ENCODE assay signal across 19 mouse cellular contexts in genomic region chr2:181462604-181463003, GRCm38 (mm10). TPM values are rescaled to one million over a fixed set of nuclear protein-coding genes. Genes with fewer than 3 reads are reported as not detected.
DNase-seq lines count a peak whose midpoint lies in the region; ATAC-seq and TF ChIP-seq lines count a peak whose summit lies in the region.
"Had no signal": no experiment of that assay in that cellular context is flagged by ENCODE, and none has a peak within 500 bp of the region (broad histone marks: within the 10 kb centered on the region; RNA-seq: fewer than 3 reads in every experiment).

No protein-coding gene starts in this region.

- H3K36me3 ChIP-seq in heart, embryonic 13.5 days = no peaks in the 10 kb centered on the region
- no peaks in the 10 kb centered on the region for H3K36me3 ChIP-seq in kidney, embryonic 16.5 days (ENCODE audit: insufficient read depth, low read length)
- no peaks in the 10 kb centered on the region for H3K36me3 ChIP-seq in testis, adult 2 months (ENCODE audit: control insufficient read depth, insufficient read depth, low read length)
- H3K36me3 ChIP-seq: forebrain, embryonic 15.5 days; neural tube, embryonic 13.5 days had no signal

- H3K27ac ChIP-seq in heart, embryonic 13.5 days (replicated peaks) = no peak overlapping the region
- H3K27ac ChIP-seq in kidney, embryonic 16.5 days (ENCODE audit: low read length) = no peak overlapping the region
- H3K27ac ChIP-seq in testis, adult 2 months (ENCODE audit: control insufficient read depth, insufficient read depth, low read depth, low read length) = no peak overlapping the region
- H3K27ac ChIP-seq: forebrain, embryonic 15.5 days; neural tube, embryonic 13.5 days had no signal

- peak overlapping the region; percentile 53 for H3K4me2 ChIP-seq in heart, embryonic 13.5 days
- H3K4me2 ChIP-seq in kidney, embryonic 16.5 days (replicated peaks; ENCODE audit: low read depth, low read length) = peak overlapping the region; percentile 22; the same call in 1 of the 2 replicates

- TF ChIP-seq CTCF in testis, adult 2 months (IDR thresholded peaks at IDR 0.05; ENCODE audit: control insufficient read depth, insufficient read depth, insufficient replicate concordance, low read depth, low read length) = no peak

- H3K4me3 ChIP-seq in heart, embryonic 13.5 days = peak overlapping the region; percentile 21; the same call in 1 of the 2 replicates
- no peak overlapping the region for H3K4me3 ChIP-seq in kidney, embryonic 16.5 days (ENCODE audit: low read length)
- peak overlapping the region; percentile 44 for H3K4me3 ChIP-seq in testis, adult 2 months (ENCODE audit: control insufficient read depth, low read depth, low read length)
- H3K4me3 ChIP-seq: forebrain, embryonic 15.5 days; neural tube, embryonic 13.5 days had no signal

- peak; percentile 39 to 51 for DNase-seq in cerebellum, adult 18-20 months
- no peak for DNase-seq in cerebellum, adult 11 months
- DNase-seq in heart, postnatal 14 days = no peak
- no peak for DNase-seq in kidney, adult 9 months
- DNase-seq in testis, postnatal 14 days (ENCODE audit: low spot score) = no peak
- DNase-seq: thymus, adult 18-20 months had no signal

- H3K9ac ChIP-seq in heart, embryonic 13.5 days = peak overlapping the region; percentile 50; the same call in 1 of the 2 replicates
- 0 out of 2 replicates have a peak overlapping the region, but pooled peaks have one; percentile 15 for H3K9ac ChIP-seq in kidney, embryonic 16.5 days (replicated peaks; ENCODE audit: low read length)
- H3K9ac ChIP-seq: forebrain, embryonic 15.5 days; neural tube, embryonic 13.5 days had no signal

- peaks cover 33% of the 10 kb centered on the region for H3K4me1 ChIP-seq in heart, embryonic 13.5 days
- peaks cover 30% of the 10 kb centered on the region for H3K4me1 ChIP-seq in kidney, embryonic 16.5 days (ENCODE audit: insufficient read depth, low read length)
- H3K4me1 ChIP-seq in testis, adult 2 months (ENCODE audit: control insufficient read depth, insufficient read depth, low read length) = peaks cover 29% of the 10 kb centered on the region

- TF ChIP-seq POLR2A in testis, adult 2 months (IDR thresholded peaks at IDR 0.05; ENCODE audit: control insufficient read depth, low read depth, low read length) = no peak

- 0 out of 2 replicates have a peak, but pooled peaks cover 13% of the 10 kb centered on the region for H3K27me3 ChIP-seq in heart, embryonic 13.5 days (replicated peaks)
- no peaks in the 10 kb centered on the region for H3K27me3 ChIP-seq in kidney, embryonic 16.5 days (ENCODE audit: insufficient read depth, low read length)
- H3K27me3 ChIP-seq in testis, adult 2 months (ENCODE audit: control insufficient read depth, insufficient read depth, low read length) = no peaks in the 10 kb centered on the region

- WGBS in heart, embryonic 13.5 days = 83% methylated on average over 1 of the region's 1 CpGs
- 96% methylated on average over 1 of the region's 1 CpGs for WGBS in kidney, embryonic 16.5 days

- no peak for ATAC-seq in heart, embryonic 13.5 days (ENCODE audit: extremely low read depth, insufficient number of reproducible peaks, low FRiP score, low TSS enrichment)
- ATAC-seq in kidney, embryonic 16.5 days (ENCODE audit: low FRiP score, low TSS enrichment) = no peak
- ATAC-seq: forebrain, embryonic 15.5 days; inflammation-experienced regulatory T-cells, adult 6 months had no signal

- H3K9me3 ChIP-seq in heart, embryonic 13.5 days = no peaks in the 10 kb centered on the region
- no peaks in the 10 kb centered on the region for H3K9me3 ChIP-seq in kidney, embryonic 16.5 days (ENCODE audit: low read length)
- H3K9me3 ChIP-seq: forebrain, embryonic 15.5 days; neural tube, embryonic 13.5 days had no signal

- intact Hi-C loops in heart, postnatal 14 days (cut with DNase I) = no loop called here

RNA-seq across cellular contexts. Expression of gene Zbtb46, which starts 3.4 kb away (rescaled TPM):
- 10.6 TPM in 2 replicates for polyA plus RNA-seq in heart, embryonic 13.5 days (2015; fragmentation: Nextera tagmentation; extraction: Ambion mirVana)
- 10 to 100 TPM; 13.8 to 14.4 TPM for total RNA-seq in heart, postnatal 14 days (2021)
- polyA plus RNA-seq in kidney, embryonic 16.5 days (2015; fragmentation: Nextera tagmentation; extraction: Ambion mirVana) = 26.2 and 30.5 TPM in 2 replicates
- 8.3 and 10.1 TPM in 2 replicates for polyA plus RNA-seq in testis, adult 2 months (2012; rRNA removed)

RNA-seq across cellular contexts. Expression of gene Abhd16b, which starts 30.4 kb away (rescaled TPM):
- polyA plus RNA-seq in heart, embryonic 13.5 days (2015; fragmentation: Nextera tagmentation; extraction: Ambion mirVana) = 0.11 and 0.27 TPM in 2 replicates
- total RNA-seq in heart, postnatal 14 days (2021) = not detected
- 0.15 and 0.20 TPM in 2 replicates for polyA plus RNA-seq in kidney, embryonic 16.5 days (2015; fragmentation: Nextera tagmentation; extraction: Ambion mirVana)
- 141 and 146 TPM in 2 replicates for polyA plus RNA-seq in testis, adult 2 months (2012; rRNA removed)
- total RNA-seq: adrenal gland, postnatal 36 days; CH12.LX; heart, adult 18-20 months; layer of hippocampus, postnatal 14 days; left cerebral cortex, postnatal 25 days; liver, adult 2 months had no signal
- polyA plus RNA-seq: forebrain, embryonic 15.5 days; inflammation-experienced regulatory T-cells, adult 6 months; liver, adult 2 months; urinary bladder, adult 2 months had no signal

RNA-seq across cellular contexts. Expression of gene Tpd52l2, which starts 34.3 kb away (rescaled TPM):
- polyA plus RNA-seq in heart, embryonic 13.5 days (2015; fragmentation: Nextera tagmentation; extraction: Ambion mirVana) = 109 and 118 TPM in 2 replicates
- 10 to 100 TPM; 63.4 to 68.9 TPM for total RNA-seq in heart, postnatal 14 days (2021)
- 168 and 172 TPM in 2 replicates for polyA plus RNA-seq in kidney, embryonic 16.5 days (2015; fragmentation: Nextera tagmentation; extraction: Ambion mirVana)
- 17.4 and 17.5 TPM in 2 replicates for polyA plus RNA-seq in testis, adult 2 months (2012; rRNA removed)

RNA-seq across cellular contexts. Expression of gene Dnajc5, which starts 57.7 kb away (rescaled TPM):
- 77.4 and 79.8 TPM in 2 replicates for polyA plus RNA-seq in heart, embryonic 13.5 days (2015; fragmentation: Nextera tagmentation; extraction: Ambion mirVana)
- 10 to 100 TPM; 81.4 to 83.8 TPM for total RNA-seq in heart, postnatal 14 days (2021)
- polyA plus RNA-seq in kidney, embryonic 16.5 days (2015; fragmentation: Nextera tagmentation; extraction: Ambion mirVana) = 91.7 and 100 TPM in 2 replicates
- polyA plus RNA-seq in testis, adult 2 months (2012; rRNA removed) = 16.6 and 19.8 TPM in 2 replicates

Comparison
In these comparisons a context has a peak if more than half of its experiments do, and no peak if none do; other contexts are left out.
1. DNase-seq: peak in cerebellum, adult 18-20 months (2 of 2); none in cerebellum, adult 11 months (single experiment), heart, postnatal 14 days (0 of 2), kidney, adult 9 months (single experiment) and testis, postnatal 14 days (single experiment).
2. RNA of gene Abhd16b, which starts 30.4 kb away (polyA plus RNA-seq): 141 to 146 TPM in testis, adult 2 months; 0.15 to 0.20 TPM in kidney, embryonic 16.5 days and 0.11 to 0.27 TPM in heart, embryonic 13.5 days; every median in the first group is over 100 times any median in the second.